Mouse (Mus musculus): ENCODE data around the gene Wnt4. TPM values are rescaled to one million over a fixed set of nuclear protein-coding genes. Genes with fewer than 3 reads are reported as not detected.

Gene Wnt4
- total RNA-seq, 2 experiments from 2014 or later: 10.0 to 11.3 TPM

DNA sequence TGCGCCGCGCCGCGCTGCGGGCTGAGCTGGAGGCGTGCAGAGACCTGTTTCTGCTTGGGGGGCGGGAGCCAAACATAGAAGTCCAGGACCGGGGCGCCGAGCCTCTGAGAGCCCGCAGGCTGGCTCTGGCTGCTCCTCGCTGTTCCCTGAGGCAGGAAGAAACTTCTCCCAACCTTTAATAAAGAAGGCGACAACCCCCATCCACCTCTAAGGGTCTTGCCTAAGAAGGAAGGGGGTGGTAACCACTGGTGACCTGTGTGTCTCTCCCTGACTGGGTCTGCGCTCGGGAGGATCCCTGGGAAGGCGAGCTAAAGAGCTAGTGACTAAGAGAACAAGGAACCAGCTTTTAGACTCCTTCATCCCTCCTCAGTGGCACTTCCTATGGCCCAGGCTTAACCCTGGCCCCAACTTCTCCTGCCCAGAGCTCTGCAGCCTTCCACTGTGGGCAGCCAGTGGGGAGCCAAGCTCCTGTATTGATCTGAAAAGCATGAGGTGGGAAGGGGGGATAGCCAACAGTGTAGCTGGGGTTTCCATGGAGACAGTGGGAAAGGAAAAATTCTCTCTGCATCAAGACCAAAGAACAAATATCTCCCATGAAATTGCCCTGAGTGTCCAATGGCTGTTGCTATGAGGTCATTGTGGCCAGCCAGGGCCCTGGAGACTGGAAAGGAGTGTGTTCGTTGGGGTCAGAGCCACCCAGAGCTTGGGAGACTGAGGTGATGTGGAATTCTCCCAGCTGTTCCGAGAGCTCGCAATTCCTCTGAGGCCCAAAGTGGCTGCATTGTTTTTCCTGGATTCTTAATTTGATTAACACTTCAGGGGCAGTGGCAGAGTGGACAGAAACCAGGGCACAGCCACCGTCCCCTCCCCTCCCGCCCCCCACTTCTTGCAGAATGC lies 1.1 kb downstream of the Wnt4 start:
- DNase-seq (ENCODE audit: low spot score in 2 of 2): no peak

DNA sequence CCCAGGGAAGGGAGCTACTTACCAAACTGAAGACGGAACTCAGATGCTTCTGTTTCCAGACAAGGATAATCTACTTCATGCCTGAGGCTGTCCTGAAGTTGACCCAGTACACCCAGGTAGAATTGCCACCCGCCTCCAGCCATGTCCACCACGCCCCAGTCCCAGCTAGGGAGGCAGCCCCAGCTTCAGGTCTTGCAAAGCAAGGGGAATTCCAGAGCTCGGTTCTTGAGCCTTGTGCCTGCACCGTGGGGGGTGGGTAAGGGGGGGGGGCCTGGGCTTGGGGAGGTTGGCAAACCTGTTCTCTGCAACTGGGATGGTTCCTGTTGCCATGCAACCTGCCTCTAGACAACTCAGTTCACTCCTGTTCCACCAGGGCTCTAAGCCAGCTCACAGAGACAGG lies 2.1 kb downstream of the Wnt4 start:
- DNase-seq (ENCODE audit: low spot score in 2 of 2): no peak

DNA sequence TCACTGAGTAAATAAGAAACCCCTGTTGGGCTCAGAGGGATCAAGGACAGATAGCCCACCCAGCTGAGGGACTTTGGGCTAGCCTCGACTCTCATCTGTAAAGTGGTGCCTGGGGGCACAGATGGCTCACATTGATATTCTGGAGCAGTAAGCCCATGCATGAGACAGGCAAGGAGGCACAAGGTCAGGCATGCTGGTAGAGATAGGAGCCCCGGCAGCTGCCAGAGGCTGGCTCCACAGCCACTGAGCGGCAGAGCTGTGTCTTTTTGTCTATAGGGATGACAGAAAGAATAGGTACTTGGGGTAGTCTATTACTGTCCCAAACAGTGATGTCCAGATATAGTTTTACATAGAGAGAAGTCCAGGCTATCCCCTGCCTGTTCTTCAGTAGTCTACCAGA lies 4.0 kb downstream of the Wnt4 start:
- no peak for DNase-seq (ENCODE audit: low spot score in 2 of 2)

DNA sequence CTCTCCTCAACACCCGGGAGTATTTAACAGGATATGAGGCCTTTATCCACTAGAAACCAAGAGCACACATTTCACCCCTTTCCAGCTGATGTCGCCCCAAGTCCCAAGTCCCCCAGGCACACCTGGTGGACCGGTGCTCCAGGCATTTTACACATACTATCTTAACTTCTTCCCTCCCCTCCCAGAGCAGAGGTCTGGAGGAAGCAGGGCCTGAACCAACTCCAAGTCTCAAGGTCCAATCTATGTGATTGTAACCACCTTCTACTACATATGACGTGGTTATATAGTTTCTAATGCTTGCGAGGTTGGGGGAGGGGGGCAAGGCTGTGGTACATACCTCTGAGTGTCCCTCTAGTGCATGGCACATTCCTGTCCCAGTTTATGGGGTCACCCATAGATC lies 4.8 kb downstream of the Wnt4 start:
- DNase-seq (ENCODE audit: low spot score in 2 of 2): no peak

DNA sequence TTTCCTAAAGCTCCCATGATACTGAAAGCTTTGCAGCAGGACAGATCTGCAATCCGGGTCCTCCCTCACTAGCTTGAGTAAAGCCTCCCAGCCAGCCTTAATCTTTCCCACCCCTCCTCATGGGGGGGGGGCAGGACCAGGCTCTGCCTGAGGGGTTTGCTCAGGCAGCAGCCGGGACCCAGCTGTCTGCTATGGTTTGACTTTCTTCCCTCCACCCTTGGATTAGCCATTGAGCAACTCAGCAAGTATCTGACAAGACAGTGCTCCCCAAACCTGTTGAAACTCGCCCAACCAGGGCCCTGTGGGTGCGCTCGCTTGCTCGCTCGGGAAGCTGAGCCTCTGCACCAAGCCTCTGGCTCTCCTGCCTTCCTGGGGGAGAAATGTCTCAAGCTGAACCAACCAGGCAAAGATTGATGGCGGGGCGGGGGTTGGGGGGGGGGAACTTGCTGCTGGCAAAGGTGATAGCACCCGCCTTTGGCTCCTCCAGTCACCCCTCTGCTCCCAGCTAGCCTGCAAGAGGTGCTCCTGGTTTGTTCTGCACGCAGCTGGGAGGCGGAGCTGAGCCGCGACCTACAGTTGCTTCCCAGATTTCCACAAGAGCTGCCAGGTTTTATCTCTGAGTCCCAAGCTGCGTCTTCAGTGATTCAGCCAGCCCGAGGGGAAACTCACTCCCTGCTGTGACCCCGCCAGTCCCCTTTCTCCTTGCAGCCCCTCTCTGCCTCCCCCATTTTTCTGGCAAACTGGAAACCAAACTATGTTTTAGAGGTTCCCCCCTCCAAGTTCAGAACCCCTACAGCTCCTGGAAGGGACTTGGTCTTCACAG lies 5.5 kb downstream of the Wnt4 start:
- no peak for DNase-seq (ENCODE audit: low spot score in 2 of 2)

DNA sequence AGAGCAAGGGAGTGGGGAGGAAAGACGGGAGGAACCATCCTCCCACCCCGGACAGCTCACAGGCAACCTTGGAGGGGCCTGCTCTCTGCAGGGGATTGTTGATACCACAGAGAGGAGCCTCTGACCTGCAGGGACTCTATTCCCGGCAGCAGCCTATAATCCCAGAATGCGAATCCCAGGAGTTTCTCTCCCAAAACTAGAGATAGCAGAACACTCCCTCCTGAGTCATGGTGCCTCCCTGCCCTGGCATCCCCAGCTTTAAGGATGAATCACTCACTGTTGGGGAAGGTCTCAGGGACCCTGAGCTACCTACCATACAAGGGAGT lies 6.1 kb downstream of the Wnt4 start:
- DNase-seq (ENCODE audit: low spot score in 2 of 2): no peak

DNA sequence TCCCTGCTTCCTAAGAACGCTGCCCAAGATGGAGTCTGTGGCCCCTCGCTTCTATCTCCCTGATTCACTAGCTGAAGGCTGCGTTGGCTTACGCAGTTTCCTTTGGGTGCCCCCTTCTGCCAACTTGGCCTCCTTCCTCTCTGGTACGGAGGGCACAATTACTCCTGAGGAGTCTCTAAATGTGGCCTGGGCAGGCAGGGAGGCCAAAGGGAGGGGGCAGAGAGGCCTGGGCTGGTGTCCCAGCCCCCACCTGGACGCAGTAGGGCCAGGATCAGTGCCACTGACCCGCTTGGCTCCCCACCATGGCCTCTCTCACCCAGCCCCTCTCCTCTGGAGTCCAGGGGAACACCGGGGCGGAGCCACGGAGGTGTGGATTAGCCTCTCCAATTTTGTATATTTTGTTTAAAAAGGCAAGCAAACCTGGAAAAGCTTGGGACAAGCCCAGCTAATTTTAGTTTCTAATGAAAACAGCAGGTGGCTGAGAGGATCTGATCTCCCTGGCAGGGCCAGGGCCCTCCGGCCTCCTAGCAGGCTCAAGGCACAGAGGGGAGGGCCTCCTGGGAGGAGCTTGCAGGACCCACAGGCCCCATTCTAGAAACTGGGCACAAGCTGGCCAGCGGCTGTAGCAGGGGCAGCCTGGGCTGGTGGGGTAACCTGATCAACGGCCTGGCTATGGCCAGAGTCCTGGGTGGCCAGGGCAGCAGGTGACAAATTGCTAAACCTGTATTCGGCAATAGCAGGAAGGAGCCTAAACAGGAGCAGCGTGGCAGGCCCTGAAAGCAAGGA lies 8.8 kb downstream of the Wnt4 start:
- DNase-seq (ENCODE audit: low spot score in 2 of 2): no peak

DNA sequence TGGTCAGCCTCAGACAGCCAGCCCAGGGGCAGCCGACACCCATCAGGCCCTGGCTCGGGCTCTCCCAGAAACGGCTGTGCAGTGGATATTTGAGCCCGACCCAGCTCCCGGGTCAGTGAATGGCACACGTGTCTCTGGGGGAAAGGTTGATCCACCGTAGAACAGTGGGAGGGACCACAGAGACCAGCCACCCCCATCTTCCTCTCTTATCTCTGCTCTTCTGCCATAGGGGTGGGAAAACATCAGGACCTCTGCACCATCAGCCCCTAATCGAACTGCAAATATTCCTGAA lies 9.3 kb downstream of the Wnt4 start:
- DNase-seq (ENCODE audit: low spot score in 2 of 2): no peak

DNA sequence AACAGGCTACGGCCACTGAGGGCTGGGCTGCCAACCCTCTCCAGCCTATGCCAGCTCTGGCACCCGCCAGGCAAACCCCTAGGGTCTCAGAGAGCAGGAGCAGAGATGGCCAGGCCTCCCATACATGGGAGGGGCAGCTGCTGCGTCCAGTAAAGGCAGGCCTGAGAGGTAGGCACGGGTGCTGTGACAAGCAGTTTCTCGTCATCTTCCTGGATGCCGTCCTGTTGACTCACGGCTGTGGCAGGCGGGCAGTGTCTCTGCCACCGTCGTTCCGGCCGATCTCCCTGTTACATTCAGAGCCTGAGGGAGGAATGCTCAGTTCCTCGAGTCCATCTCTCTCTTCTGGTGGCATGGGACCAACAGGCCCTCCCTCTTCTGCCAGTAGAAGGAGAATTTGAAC lies 9.9 kb downstream of the Wnt4 start:
- DNase-seq (ENCODE audit: low spot score in 2 of 2): no peak

DNA sequence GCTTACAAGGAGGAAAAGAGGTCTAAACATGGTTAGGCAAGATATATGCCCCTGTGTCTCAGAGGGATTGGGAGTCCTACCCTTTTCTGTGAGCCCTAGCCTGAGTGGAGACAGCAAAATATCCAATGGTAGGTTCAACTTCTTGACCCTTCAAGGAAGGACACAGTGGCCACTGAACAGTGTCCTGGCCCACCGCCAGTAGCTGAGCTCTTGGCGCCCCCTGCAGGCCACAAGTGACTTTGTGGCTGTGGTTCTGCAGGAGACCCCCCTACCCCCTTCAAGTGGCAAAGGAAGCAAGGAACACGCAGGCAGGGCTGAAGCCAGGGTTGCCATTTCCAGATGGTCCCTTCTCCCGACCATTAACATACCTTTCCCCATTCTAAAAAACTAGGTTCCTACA lies 10.5 kb downstream of the Wnt4 start:
- peak in 1 of 2 experiments; percentile 58 for DNase-seq (ENCODE audit: low spot score in 2 of 2)

DNA sequence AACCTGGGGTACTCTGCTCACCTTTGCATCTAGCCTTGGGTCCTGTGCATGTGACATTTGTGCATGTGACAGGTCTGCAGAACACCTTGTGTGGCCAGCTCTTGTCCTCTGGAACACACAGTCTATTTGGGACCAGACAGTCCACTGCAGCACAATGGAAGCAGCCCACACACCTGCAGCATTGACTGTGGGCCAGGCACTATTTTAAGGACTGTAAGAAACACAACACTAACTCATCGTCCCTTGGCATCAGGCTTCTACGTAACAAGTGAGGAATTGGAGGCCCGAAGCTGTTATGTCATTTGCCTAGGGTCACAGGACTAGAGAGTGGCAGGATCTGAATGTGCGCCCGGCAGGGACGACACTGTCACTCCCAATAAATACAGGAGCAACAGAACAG lies 12.4 kb downstream of the Wnt4 start:
- no peak for DNase-seq (ENCODE audit: low spot score in 2 of 2)

DNA sequence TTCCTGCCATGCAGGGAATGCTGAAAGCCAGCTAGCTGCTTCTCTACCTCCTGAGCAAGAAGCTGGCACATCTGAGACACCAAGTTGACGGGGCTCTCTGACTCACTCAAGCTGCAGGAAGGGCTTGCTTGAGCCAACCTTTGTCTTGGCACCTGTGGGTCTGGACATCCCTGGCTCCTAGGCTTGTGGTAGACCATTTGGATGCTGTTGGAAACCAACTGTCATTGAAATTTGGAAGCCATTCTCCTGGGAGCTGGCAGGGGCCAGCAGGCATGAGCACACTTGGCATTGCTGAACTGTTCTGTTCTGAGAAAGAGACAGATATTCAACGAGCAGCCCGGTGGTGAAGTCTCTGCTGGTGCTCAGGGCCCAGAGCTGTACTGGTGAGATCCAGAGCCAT lies 13.0 kb downstream of the Wnt4 start:
- DNase-seq (ENCODE audit: low spot score in 2 of 2): peak in 1 of 2 experiments; percentile 75

DNA sequence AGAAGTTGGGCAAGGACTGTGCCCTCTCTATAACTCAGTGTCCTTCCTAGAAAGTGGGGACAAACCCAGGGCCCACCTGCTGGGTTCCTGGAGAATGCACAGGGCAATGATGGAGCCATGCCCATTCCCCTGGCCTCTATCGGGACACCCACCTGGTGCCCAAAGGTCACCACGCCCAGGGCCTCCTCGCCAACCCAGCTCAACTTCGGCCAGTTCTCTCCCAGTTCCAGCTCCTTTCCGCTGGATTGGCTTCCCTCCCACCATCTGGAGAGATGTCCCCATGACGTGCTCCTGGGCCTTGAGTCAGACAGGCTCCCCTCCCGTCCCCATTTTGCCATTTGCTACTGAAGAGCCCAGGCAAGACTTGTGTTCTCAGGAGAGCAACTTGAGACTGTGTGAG lies 15.3 kb downstream of the Wnt4 start:
- DNase-seq (ENCODE audit: low spot score in 2 of 2): no peak

DNA sequence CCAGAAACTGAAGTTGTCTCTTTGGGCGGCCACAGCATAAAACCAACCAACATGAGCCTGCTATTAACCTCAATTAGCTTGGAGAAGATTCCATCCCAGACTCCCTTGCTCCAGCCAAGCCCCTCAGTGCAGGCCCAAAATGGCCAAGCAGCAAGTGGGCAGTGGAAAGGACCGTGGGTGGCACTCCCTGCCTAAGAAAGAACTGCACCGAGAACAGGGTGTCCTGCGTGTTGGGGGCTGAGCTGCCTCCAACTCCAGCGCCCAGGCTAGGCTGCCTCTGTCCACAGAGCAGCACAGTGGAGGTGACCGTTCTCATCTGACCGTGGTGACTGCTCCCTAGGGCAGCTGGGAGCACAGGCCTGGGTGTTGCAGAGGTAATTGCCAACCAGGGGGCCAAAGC lies 16.7 kb downstream of the Wnt4 start:
- no peak for DNase-seq (ENCODE audit: low spot score in 2 of 2)

DNA sequence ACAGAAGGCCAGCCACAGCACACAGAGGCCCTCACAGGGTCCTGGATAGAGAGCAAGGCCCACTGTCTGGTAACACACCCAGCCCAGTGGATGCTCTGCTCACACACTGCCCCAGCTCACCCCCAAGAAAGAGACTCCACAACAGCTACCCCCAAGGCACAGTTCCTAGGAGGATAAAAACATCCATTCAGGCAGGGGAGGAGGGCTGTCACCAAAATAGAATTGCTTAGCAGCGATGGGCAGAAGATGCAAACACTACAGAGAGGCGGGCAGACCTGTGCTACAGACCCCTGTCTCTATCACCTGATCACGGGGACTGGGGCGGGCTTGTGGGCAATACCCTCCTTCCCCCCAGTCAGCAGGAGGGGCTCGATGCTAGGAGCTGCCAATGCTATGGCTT lies 17.2 kb downstream of the Wnt4 start:
- DNase-seq (ENCODE audit: low spot score in 2 of 2): no peak

DNA sequence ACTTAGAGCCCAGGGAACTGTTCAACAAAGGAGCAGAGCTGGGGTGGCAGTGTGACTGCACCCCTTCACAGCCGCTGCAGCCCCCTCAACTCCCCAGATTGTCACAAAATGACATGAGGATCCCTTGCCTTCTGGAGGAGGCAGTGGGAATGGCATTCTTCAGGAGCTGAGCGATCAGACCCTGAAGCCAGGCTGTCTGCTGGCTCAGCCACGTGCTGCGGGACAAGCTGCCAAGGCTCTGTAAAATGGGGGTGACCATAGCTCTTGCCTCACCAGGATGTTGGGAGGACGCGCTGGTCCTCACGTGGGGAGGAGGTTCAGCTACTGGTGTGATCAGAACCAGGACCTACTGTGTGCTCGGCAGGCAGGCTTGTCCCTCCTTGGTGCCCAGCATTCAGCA lies 17.7 kb downstream of the Wnt4 start:
- DNase-seq (ENCODE audit: low spot score in 2 of 2): no peak

DNA sequence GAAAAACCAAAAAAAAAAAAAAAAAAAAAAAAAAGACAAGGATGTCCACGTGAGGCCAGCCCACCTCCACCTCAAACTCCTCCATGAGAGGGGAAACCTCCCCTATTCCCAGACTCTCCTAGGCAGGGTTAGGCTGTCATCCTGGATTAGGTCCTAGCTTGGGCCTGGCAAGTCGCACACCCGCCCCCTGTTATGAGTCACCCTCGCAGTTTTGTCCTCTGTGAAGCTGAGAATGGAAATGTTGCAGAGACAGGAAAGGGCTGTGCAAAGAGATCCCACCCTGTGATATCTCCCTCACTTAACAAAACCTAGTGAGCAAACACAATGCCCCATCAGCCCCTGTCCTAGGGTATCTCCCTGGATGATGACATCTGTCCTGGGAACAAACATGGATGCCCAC lies 20.3 kb downstream of the Wnt4 start:
- no peak for DNase-seq (ENCODE audit: low spot score in 2 of 2)

DNA sequence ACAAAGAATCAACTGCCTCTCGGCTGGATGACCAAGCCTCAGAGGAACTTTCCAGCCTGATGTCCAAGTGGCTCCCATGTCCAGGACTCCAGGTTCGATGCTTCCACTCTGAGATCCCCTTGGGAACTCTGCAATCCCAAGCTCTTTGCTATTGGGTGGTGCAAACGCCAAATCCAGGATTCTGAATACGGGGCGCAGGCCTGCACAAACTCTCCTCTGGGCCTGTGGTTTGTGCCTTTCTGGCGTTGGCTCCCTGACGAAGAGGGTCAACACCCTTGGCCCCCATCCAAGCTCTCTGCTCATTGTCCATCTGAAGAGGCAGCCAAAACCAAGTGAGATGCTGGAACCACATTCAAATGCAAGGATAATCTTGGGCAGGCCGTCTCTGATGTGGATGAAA lies 21.1 kb downstream of the Wnt4 start:
- no peak for DNase-seq (ENCODE audit: low spot score in 2 of 2)

DNA sequence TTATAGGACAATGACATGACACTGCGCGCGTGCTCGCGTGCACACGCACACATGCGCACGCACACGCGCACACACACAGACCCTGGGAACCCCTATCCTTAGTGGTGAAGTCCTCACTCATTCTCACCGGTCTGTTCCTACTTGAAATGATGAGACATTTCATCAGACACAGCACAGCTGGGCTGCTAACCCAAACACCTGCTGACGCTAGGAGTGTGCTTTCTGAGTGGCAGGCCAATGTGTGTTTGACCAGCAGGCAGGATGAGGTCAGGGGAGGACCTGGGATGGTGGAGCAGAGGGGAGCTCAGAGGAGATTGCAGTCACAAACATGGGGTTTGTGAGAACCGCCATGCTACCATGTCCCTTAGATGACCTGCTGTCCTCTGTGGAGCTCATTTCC lies 22.9 kb downstream of the Wnt4 start:
- no peak for DNase-seq (ENCODE audit: low spot score in 2 of 2)

DNA sequence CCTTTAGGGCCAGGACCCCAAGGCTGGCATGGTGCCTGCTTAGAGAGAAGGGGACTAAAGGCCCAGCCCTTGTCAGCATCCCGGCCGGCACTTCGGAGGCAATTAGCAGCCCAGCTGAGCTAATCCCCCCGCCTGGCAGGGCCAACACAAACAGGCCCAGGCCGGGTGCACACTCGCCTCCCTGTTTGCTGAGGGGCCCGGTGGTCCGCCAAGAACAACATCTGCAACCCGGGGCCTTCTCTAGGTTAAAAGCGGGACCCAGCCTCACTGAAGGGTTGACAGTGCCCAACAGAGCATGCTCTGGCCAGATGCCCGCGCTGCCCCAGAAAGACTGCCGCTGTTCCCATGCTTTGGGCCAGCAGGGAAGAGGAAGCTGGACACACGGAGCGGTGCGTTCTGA lies 24.3 kb downstream of the Wnt4 start:
- DNase-seq (ENCODE audit: low spot score in 2 of 2): peak in 1 of 2 experiments; percentile 57

DNA sequence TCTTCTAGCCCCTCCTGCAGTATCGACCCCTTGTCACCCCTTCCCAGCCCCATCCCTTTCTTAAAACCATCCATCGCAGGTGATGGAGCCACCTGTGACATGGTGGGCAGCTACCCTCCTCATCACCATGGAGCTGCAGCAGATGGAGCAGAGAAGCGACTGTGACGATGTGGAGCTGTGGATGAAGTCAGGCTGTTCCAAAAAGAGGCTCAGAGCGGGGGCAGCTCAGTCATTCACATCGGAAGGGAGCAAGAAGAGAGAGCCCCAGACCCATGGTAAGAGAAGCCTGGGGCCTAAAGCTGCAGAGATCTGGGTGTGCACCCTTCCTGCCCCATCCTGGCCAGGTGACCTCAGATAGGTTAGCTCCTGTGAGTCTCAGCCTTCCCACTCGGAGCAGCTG lies 26.8 kb downstream of the Wnt4 start:
- DNase-seq (ENCODE audit: low spot score in 2 of 2): no peak

DNA sequence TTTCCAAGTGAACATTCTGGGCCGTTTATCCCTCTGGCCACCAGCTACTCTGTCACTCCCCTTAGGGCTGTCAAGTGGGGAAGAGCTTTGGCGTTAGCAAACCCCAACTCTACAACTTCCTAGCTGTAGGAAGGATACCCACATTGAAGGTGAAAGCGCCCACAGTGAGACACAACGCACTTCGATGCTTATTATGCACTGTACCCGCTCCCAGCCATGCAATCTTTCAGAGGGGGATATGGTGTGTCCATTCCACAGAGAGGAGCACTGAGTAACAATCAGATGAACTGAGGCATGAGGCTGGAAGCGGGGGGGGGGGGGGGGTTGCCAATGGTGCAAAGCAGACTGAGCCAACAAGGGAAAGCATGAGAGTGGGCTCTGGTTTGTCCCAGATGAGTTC lies 27.8 kb downstream of the Wnt4 start:
- DNase-seq (ENCODE audit: low spot score in 2 of 2): no peak
